Mouse (Mus musculus): Measurements from ENCODE around the gene Lrrfip2. TPM values are rescaled to one million over a fixed set of nuclear protein-coding genes. Genes with fewer than 3 reads are reported as not detected.
A peak's percentile ranks its signal among the peaks of the same experiment; 100 is the strongest.

The Lrrfip2 gene
- 10 to 100 TPM; 72.4 to 82.2 TPM for total RNA-seq (2021)
- long read RNA-seq, experiment 1, partial matches to known transcripts: 9 of 72 reads
- long read RNA-seq, experiment 1, other reads (novel, unspliced or antisense): 61 of 72 reads
- long read RNA-seq, experiment 2, partial matches to known transcripts: 7 of 49 reads
- long read RNA-seq, experiment 2, other reads (novel, unspliced or antisense): 37 of 49 reads

DNA sequence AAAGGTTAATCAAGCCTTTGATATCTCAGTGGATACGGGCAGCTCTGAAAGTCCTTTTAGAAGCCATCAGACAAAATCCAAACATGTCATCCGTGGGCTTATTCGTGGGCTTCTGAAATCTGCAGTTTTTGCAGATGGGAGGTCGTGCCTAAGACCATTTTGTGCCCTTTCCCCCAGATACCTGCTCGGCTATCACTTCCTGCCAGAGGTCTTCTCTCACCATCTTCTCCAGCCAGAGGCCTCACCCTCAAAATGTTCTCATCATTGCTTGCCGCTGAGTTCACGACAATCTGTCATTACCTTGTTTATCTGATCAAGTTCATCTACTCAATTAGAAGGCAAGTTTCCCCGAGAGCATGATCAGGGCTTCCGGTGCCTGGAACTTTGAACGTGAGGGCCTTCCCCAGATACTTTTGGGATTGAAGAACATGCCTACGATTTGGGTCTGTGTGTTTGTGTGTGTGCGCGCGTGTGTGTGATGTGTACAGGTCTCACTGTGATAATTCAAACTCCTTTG is at the start of gene Lrrfip2:
TSS of gene Lrrfip2 (plus strand) at position 467 of the 517 bp plus-strand sequence.
- DNase-seq (ENCODE audit: low spot score): no peak

GRCm38 (mm10) chr9:111070546-111070961 is 46.8 kb upstream of the Lrrfip2 start:
- DNase-seq (ENCODE audit: low spot score): peak; percentile 39

- DNase-seq (ENCODE audit: low spot score): peak; percentile 45
Observed at GRCm38 (mm10) chr9:111072175-111072574, 45.2 kb upstream of the Lrrfip2 start.

- no peak for DNase-seq (ENCODE audit: low spot score)
Observed at GRCm38 (mm10) chr9:111072971-111073370, 44.4 kb upstream of the Lrrfip2 start.

GRCm38 (mm10) chr9:111077745-111078144 is 39.6 kb upstream of the Lrrfip2 start:
- DNase-seq (ENCODE audit: low spot score): no peak

DNA sequence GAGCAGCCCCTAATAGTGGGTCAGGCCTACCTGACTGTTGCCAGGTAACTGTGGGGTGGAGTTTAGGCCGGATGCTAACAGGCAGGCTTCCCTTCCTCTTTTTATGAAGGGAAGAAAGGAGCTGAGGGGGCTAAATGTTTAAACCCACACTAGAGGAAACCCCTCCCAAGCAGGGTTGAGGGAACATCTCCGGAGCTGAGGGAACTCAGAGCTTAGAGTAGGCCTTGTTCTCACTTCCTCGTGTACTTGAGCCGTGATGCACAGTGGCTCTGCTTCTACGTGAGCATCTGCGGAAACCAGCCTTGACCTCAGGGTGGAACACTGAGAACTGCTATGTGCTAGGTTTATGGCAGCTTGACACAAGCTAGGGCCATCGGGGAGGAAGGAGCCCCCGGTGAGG is 36.6 kb upstream of the Lrrfip2 start:
- no peak for DNase-seq (ENCODE audit: low spot score)

DNA sequence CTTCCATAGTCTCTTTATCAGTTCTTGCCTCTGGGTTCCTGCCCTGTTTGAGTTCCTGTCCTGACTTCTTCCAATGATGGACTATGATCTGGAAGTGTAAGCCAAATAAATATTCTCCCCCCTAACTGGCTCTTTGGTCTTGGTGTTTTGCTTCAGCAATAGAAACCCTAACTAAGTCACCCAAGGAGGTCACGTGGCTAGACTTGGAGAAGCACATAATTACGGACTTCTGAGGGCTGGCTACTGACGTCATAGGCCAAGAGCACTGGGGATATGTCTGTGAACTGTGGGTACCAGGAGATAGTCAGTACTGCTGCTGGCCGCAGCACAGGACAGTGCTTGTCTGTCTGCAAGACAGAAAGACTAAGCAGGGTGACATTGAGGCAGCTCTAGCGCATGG is 35.6 kb upstream of the Lrrfip2 start:
- no peak for DNase-seq (ENCODE audit: low spot score)

DNA sequence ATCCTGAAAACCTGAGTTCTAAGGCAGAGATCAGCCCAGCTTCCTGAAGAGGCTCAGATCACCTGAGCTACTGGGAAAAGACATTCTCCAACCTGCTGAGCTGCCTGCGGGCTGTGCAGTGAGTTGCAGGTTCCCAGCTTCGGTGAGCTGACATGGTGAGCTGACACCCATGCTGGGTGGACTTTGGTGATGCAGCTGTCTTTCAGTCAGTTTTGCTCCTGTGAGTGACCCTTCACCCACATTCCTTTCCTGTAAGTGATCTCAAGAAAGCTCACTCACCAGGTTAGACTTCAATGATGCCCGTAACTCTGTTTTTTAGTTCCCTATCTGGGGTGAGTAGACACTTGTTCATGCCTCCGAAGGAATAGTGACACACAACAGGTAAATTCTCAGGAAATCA is 32.1 kb upstream of the Lrrfip2 start:
- no peak for DNase-seq (ENCODE audit: low spot score)

- DNase-seq (ENCODE audit: low spot score): no peak
Observed at GRCm38 (mm10) chr9:111086137-111086536, 31.3 kb upstream of the Lrrfip2 start.

- DNase-seq (ENCODE audit: low spot score): no peak
Observed at GRCm38 (mm10) chr9:111086995-111087606, 30.3 kb upstream of the Lrrfip2 start.

GRCm38 (mm10) chr9:111087960-111088359 is 29.4 kb upstream of the Lrrfip2 start:
- DNase-seq (ENCODE audit: low spot score): no peak

GRCm38 (mm10) chr9:111088886-111089285 is 28.5 kb upstream of the Lrrfip2 start:
- no peak for DNase-seq (ENCODE audit: low spot score)

- DNase-seq (ENCODE audit: low spot score): peak; percentile 30
Observed at GRCm38 (mm10) chr9:111092657-111093056, 24.7 kb upstream of the Lrrfip2 start.

DNA sequence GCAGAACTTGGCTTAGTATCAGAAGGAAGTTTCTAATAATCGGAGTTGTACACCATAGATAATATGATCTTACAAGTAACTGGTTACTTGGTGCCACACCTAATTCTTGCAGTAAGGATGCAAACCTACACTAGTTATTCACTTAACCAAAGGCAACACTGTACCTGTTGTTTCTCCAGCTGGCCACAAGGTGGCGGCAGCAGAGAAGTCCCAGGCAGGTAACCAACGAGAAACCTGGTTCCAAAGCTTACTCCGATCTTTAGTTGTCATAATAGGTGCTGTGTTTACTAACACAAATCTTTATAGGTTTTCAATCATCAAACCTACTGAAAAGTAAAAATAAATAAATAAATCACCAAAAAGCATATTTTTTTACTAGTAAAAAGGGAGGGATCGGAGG is 24.3 kb upstream of the Lrrfip2 start:
- DNase-seq (ENCODE audit: low spot score): peak; percentile 64

GRCm38 (mm10) chr9:111094626-111095025 is 22.8 kb upstream of the Lrrfip2 start:
- no peak for DNase-seq (ENCODE audit: low spot score)

- DNase-seq (ENCODE audit: low spot score): no peak
Observed at GRCm38 (mm10) chr9:111095710-111096109, 21.7 kb upstream of the Lrrfip2 start.

DNA sequence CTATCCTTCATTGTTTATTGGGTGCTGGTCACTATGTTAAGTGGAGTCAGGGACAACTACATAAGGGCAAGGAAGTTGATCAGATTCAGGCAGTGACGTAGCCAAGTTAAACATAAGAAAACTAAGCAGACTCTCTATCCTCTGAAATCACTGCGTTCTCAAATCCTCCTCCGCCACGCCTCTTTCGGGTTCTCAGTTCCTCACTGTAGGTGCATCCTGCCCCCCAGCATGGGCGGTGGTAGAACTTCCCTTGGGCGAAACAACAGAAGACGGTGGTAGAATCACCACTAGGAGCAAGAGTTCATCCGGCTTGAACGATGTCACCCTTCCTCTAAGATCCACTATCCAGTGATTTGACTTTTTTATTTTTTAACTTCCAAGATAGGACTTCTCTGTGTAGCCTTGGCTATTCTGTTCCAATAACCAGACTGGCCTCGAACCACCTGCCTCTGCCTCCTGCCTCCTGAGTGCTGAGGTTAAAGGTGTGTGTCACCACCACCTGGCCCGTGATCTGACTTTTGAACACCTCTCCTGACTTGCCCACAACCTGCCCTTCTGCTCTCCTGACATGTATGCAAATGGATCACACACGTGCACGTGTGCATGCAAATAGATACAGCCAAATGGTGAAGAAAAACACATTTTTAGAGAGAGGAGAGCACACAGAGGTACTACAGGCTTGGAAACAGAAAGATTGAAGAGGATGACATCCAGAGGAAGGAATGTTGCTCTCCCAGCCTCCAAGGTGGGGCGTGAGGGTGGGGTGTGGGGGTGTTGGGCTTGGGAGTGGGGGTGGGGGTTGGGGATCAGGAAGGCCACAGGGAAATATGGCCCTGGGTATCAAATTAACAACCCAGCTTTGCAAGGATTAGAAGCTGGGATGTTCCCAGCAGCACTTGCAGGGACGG is 20.7 kb upstream of the Lrrfip2 start:
- DNase-seq (ENCODE audit: low spot score): no peak

DNA sequence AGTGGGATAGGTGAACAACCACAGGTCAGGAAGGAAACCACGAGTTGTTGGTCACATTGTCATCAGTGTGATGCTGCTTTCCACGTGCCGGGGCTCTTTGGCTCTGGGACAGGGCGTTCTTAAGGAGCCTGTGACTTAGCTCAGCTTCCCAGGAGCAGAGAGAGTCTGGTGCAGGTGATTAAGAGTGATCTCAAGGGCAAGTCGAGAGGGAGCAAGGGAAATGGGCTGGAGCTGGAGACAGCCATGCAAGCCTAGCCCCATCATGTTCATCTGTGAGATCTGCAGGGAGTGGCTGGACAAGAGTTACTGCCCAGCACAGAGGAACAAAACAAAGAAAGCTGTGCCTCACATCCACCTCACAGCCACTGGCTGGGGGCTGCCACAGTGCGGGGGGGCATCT is 19.8 kb upstream of the Lrrfip2 start:
- DNase-seq (ENCODE audit: low spot score): no peak

- no peak for DNase-seq (ENCODE audit: low spot score)
Observed at GRCm38 (mm10) chr9:111100406-111100805, 17.0 kb upstream of the Lrrfip2 start.

DNA sequence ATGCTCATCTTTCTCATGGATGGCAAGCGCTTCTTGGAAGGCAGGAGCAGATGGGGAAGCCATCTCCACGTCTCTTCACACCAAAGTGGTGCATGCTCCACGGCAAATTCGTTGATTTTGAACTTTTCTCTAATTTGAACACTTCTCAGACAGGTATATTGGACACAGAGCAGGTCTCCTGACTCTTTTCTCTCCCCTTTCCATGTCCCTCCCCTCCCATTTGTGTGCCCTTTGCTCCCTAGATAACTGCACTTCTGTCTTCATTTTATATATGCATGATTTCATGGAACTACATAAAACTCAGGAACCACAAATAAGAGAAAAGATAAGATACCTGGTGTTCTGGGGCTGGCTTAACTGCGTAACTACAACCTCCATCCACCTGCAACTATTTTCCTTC is 14.1 kb upstream of the Lrrfip2 start:
- no peak for DNase-seq (ENCODE audit: low spot score)

- no peak for DNase-seq (ENCODE audit: low spot score)
Observed at GRCm38 (mm10) chr9:111103893-111104292, 13.5 kb upstream of the Lrrfip2 start.

- no peak for DNase-seq (ENCODE audit: low spot score)
Observed at GRCm38 (mm10) chr9:111107863-111108262, 9.5 kb upstream of the Lrrfip2 start.
